Mouse (Mus musculus): ENCODE measurements around the gene Prdm4. TPM values are rescaled to one million over a fixed set of nuclear protein-coding genes. Genes with fewer than 3 reads are reported as not detected.

The Prdm4 gene
- polyA plus RNA-seq, 1 experiment, result 58.2 TPM

DNA sequence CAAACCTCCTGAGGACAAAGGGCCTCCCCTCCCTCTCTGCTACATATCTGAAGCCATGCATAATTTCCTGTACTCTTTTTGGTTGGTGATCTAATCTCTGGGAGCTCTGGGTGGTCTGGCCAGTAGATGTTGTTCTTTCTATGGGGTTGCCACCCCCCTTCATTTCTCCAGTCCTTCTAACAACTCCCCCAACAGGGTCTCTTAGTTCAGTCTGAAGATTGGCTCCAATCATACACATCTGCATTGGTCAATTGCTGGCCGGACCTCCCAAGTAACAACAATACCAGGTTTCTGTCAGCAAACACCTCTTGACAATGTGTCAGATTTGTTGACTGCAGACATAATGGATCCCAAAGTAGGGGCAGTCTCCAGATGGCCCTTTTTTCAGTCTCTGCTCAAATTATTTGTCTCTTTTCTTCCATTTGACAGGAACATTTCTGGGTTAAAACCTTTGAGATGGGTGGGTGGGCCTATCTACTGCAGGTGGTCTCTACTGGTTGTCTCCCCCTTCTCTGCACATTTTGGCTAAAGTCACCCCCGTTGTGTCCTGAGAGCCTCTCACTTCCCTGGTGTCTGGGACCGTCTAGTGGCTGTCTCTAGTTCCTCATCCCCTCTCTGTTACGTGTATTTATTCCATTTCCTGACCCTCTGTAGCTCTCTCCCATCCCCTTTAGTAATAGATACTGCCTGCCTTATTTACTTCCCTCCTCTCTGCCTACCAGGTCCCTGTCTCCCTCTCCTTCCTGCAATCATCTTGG, 70.7 kb downstream of the Prdm4 start:
- TF ChIP-seq POLR2A (IDR thresholded peaks at IDR 0.05; ENCODE audit: borderline replicate concordance, extremely low read depth, insufficient read depth, insufficient read length, poor library complexity, severe bottlenecking) (no peak), CTCF (IDR thresholded peaks at IDR 0.05; ENCODE audit: borderline replicate concordance, extremely low read depth, insufficient read depth, insufficient read length) (no peak)
- DNase-seq (ENCODE audit: low read depth), result no peak

Other genes with a start within 250 kb of the Prdm4 start
- 39.7 and 39.8 TPM in 2 replicates for gene Pwp1, start 87.6 kb downstream of the Prdm4 start, polyA plus RNA-seq (2012; rRNA removed)
- 0.33 and 0.42 TPM in 2 replicates for gene Ascl4, start 10.5 kb upstream of the Prdm4 start, polyA plus RNA-seq (2012; rRNA removed)
- 150 and 156 TPM in 2 replicates for gene Rtcb, start 40.7 kb upstream of the Prdm4 start, polyA plus RNA-seq (2012; rRNA removed)
- 0.04 and 0.15 TPM in 2 replicates for gene Bpifc, start 94.8 kb upstream of the Prdm4 start, polyA plus RNA-seq (2012; rRNA removed)
- 15.7 and 17.4 TPM in 2 replicates for gene Fbxo7, start 104.8 kb upstream of the Prdm4 start, polyA plus RNA-seq (2012; rRNA removed)

All from brain, embryonic 14.5 days (tissue).